Mouse (Mus musculus): ENCODE results near the gene Cd164.

- TF ChIP-seq CTCF (IDR thresholded peaks at IDR 0.05; ENCODE audit: insufficient read depth, low read depth, low read length) (no peak), POLR2A (IDR thresholded peaks at IDR 0.05; ENCODE audit: insufficient read depth, low read depth, low read length) (no peak)
These were observed 57.2 kb downstream of the Cd164 start for GRCm38 (mm10) chr10:41576328-41576833.

All from olfactory bulb, adult 2 months (tissue).